Mouse (Mus musculus): Measurements from ENCODE around the gene E4f1. TPM values are rescaled to one million over a fixed set of nuclear protein-coding genes. Genes with fewer than 3 reads are reported as not detected.

The E4f1 gene
- polyA plus RNA-seq, 1 experiment from 2014 or later: 10.3 TPM

DNA sequence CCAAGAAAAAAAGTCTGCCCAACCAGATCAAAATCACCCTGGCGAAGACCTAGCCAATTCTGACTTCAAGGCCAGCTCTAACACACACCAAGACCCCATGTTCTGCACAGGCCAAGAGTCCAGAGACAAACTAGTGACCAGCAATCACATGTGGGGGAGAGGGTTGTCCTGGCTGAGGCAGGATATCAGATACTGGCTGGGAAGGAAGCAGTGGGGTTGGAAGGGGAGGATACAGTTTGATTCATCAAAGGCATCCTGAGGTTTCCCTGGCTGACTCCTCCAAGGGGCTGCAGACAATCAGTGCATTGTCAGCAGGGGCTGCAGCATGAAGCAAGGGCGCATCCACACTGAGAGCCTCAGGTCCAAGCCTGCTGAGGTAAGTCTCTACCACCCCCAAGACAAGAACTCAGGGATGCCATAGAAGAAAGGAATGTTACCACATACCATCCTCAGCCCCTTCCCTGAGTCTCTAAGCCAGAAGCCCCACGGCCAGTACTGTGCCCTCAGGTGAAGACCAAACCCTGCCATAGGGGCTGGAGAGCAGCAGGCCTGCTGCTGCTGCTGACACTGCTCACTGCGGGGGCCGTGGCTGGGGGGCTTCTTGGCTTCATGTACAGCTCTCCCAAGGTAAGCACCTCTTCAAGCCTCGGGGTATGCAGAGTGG, 3.6 kb upstream of the E4f1 start, which contains the start of gene Bricd5:
Gene Bricd5, plus strand, starts transcription at position 273 of the 664 bp plus-strand sequence.
- H3K27ac ChIP-seq (replicated peaks; ENCODE audit: low read depth, low read length): no peak within 1 kb of the TSS
- H3K4me2 ChIP-seq (ENCODE audit: low read depth, low read length): no peak within 1 kb of the TSS
- DNase-seq (ENCODE audit: low spot score): no peak
- peaks cover 5% of the 10 kb centered on the region for H3K36me3 ChIP-seq (replicated peaks; ENCODE audit: control insufficient read depth, insufficient read depth, low read depth, low read length)
- no peak within 1 kb of the TSS; the same call in 1 of the 2 replicates for H3K9ac ChIP-seq (replicated peaks; ENCODE audit: low read length)
- peaks cover 3% of the 10 kb centered on the region for H3K4me1 ChIP-seq (ENCODE audit: control insufficient read depth, insufficient read depth, low read length)
- 56% methylated on average over 6 of the region's 6 CpGs for WGBS
- ATAC-seq (replicated peaks; ENCODE audit: insufficient number of reproducible peaks, low FRiP score, low TSS enrichment, low read depth): no peak
- H3K9me3 ChIP-seq (replicated peaks; ENCODE audit: control insufficient read depth, low read length): no peaks in the 10 kb centered on the region
- H3K4me3 ChIP-seq (ENCODE audit: low read depth, low read length): no peak within 1 kb of the TSS
- H3K27me3 ChIP-seq (ENCODE audit: control insufficient read depth, insufficient read depth, low read length): no peaks in the 10 kb centered on the region

DNA sequence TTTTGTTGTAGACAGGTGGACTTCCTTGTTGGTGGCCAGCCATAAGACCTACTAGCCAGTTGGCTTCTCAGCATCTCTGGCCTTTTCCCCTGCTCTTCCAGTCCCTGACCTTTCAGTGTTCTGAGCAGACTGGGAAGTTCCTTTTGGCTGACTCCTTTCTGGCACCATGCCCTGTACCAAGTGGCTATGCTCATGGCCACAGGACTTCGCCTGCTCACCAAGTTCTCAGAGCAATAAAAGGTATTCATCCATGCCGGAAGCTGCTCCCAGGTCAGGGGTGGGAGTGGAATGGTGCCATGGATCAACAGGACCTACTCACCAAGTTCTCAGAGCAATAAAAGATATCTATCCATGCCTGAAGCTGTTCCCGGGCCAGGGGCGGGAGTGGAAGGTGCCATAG, 2.4 kb upstream of the E4f1 start:
- peaks cover 5% of the 10 kb centered on the region for H3K36me3 ChIP-seq (replicated peaks; ENCODE audit: control insufficient read depth, insufficient read depth, low read depth, low read length)
- DNase-seq (ENCODE audit: low spot score) (no peak), ATAC-seq (replicated peaks; ENCODE audit: insufficient number of reproducible peaks, low FRiP score, low TSS enrichment, low read depth) (no peak)
- H3K4me2 ChIP-seq (ENCODE audit: low read depth, low read length): no peak overlapping the region
- H3K4me1 ChIP-seq (ENCODE audit: control insufficient read depth, insufficient read depth, low read length): no peaks in the 10 kb centered on the region; the same call in 1 of the 2 replicates
- no peaks in the 10 kb centered on the region for H3K9me3 ChIP-seq (replicated peaks; ENCODE audit: control insufficient read depth, low read length)
- H3K4me3 ChIP-seq (ENCODE audit: low read depth, low read length): no peak overlapping the region
- H3K27me3 ChIP-seq (ENCODE audit: control insufficient read depth, insufficient read depth, low read length): no peaks in the 10 kb centered on the region
- no peak overlapping the region; the same call in 1 of the 2 replicates for H3K9ac ChIP-seq (replicated peaks; ENCODE audit: low read length)
- H3K27ac ChIP-seq (replicated peaks; ENCODE audit: low read depth, low read length): no peak overlapping the region
- 85% methylated on average over 4 of the region's 4 CpGs for WGBS

DNA sequence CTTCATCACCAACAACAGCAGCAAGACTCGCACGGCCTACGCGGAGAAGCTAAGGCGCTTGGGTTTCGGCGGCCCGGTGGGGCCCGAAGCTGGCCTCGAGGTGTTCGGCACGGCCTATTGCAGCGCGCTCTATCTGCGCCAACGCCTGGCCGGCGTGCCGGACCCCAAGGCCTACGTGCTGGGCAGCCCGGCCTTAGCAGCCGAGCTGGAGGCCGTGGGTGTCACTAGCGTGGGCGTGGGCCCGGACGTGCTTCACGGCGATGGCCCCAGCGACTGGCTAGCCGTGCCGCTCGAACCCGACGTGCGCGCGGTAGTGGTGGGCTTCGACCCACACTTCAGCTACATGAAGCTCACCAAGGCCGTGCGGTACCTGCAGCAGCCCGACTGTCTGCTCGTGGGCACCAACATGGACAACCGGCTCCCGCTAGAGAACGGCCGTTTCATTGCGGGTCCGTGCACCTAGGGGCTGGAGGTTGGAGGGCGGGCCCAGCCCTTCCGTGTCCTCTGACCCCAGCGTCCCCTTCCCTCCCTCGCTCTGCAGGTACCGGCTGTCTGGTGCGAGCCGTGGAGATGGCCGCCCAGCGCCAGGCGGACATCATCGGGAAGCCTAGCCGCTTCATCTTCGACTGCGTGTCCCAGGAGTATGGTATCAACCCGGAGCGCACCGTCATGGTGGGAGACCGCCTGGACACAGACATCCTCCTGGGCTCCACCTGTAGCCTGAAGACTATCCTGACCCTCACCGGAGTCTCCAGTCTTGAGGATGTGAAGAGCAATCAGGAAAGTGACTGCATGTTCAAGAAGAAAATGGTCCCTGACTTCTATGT, 801 bp upstream of the E4f1 start:
- WGBS: 1% methylated on average over 67 of the region's 68 CpGs
- no peaks in the 10 kb centered on the region; the same call in none of the 2 replicates for H3K36me3 ChIP-seq (replicated peaks; ENCODE audit: control insufficient read depth, insufficient read depth, low read depth, low read length)
- peak overlapping the region; percentile 97 for H3K4me2 ChIP-seq (ENCODE audit: low read depth, low read length)
- no peaks in the 10 kb centered on the region for H3K9me3 ChIP-seq (replicated peaks; ENCODE audit: control insufficient read depth, low read length)
- no peaks in the 10 kb centered on the region; the same call in 1 of the 2 replicates for H3K4me1 ChIP-seq (ENCODE audit: control insufficient read depth, insufficient read depth, low read length)
- ATAC-seq (replicated peaks; ENCODE audit: insufficient number of reproducible peaks, low FRiP score, low TSS enrichment, low read depth) (0 out of 2 replicates have a peak, but pooled peaks have one; percentile 4), DNase-seq (ENCODE audit: low spot score) (peak; percentile 26)
- peak overlapping the region; percentile 88 for H3K9ac ChIP-seq (replicated peaks; ENCODE audit: low read length)
- peak overlapping the region; percentile 65 for H3K27ac ChIP-seq (replicated peaks; ENCODE audit: low read depth, low read length)
- peak overlapping the region; percentile 86 for H3K4me3 ChIP-seq (ENCODE audit: low read depth, low read length)
- H3K27me3 ChIP-seq (ENCODE audit: control insufficient read depth, insufficient read depth, low read length): no peaks in the 10 kb centered on the region

DNA sequence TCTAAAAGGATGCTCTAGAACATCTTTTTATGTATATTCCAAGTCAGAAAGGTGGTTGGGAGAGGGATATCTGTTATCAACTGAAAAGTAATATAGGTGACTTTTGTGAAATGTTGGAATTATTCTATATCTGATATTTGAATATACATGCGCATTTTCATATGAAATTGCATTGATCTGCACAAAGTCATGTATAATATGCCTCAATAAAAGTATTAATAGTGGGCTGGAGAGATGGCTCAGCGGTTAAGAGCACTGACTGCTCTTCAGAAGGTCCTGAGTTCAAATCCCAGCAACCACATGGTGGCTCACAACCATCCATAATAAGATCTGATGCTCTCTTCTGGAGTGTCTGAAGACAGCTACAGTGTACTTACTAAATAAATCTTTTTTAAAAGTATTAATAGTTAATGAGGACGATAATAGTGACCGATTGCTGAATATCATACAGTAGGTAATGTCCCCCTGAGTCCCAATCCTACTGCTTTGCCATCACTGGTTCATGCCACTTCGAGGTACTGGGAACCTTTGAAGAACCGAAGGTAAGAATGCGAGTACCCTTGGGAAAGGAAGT, 690 bp downstream of the E4f1 start:
- peak overlapping the region; percentile 16 for H3K27ac ChIP-seq (replicated peaks; ENCODE audit: low read depth, low read length)
- no peaks in the 10 kb centered on the region; the same call in 1 of the 2 replicates for H3K4me1 ChIP-seq (ENCODE audit: control insufficient read depth, insufficient read depth, low read length)
- peak overlapping the region; percentile 86 for H3K4me3 ChIP-seq (ENCODE audit: low read depth, low read length)
- DNase-seq (ENCODE audit: low spot score): no peak
- no peak for ATAC-seq (replicated peaks; ENCODE audit: insufficient number of reproducible peaks, low FRiP score, low TSS enrichment, low read depth)
- WGBS: 16% methylated on average over 7 of the region's 7 CpGs
- peak overlapping the region; percentile 47 for H3K9ac ChIP-seq (replicated peaks; ENCODE audit: low read length)
- H3K27me3 ChIP-seq (ENCODE audit: control insufficient read depth, insufficient read depth, low read length): no peaks in the 10 kb centered on the region
- H3K36me3 ChIP-seq (replicated peaks; ENCODE audit: control insufficient read depth, insufficient read depth, low read depth, low read length): no peaks in the 10 kb centered on the region; the same call in none of the 2 replicates
- peak overlapping the region; percentile 97 for H3K4me2 ChIP-seq (ENCODE audit: low read depth, low read length)
- no peaks in the 10 kb centered on the region for H3K9me3 ChIP-seq (replicated peaks; ENCODE audit: control insufficient read depth, low read length)

DNA sequence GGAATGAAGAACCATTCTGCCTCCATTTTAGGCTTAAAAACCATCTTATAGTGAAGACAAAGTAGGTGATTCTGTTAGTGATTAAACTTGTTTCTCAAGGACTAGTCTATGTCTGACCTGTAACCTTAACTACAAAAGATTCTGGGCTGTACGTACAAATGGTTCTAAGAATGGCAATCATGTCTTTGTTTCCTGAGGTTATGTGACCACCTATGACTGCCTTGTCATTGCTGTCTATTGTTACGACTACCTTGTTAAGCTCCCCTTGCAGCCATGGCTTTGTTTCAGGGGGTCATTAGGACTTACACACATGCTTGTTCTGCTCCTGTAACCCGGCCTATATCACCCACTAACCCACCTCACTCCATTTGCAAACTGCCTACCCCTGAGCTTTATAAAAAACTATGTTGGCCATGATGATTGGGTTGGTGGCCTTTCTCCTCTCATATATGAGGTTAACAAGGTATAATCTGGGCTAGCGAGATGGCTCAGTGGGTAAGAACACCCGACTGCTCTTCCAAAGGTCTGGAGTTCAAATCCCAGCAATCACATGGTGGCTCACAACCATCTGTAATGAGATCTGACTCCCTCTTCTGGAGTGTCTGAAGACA, 1.4 kb downstream of the E4f1 start:
- no peak overlapping the region for H3K4me3 ChIP-seq (ENCODE audit: low read depth, low read length)
- H3K27me3 ChIP-seq (ENCODE audit: control insufficient read depth, insufficient read depth, low read length): no peaks in the 10 kb centered on the region
- no peak for DNase-seq (ENCODE audit: low spot score)
- no peaks in the 10 kb centered on the region; the same call in 1 of the 2 replicates for H3K4me1 ChIP-seq (ENCODE audit: control insufficient read depth, insufficient read depth, low read length)
- no peak overlapping the region for H3K4me2 ChIP-seq (ENCODE audit: low read depth, low read length)
- no peak overlapping the region for H3K9ac ChIP-seq (replicated peaks; ENCODE audit: low read length)
- no peaks in the 10 kb centered on the region for H3K9me3 ChIP-seq (replicated peaks; ENCODE audit: control insufficient read depth, low read length)
- 89% methylated on average over 5 of the region's 5 CpGs for WGBS
- no peaks in the 10 kb centered on the region; the same call in none of the 2 replicates for H3K36me3 ChIP-seq (replicated peaks; ENCODE audit: control insufficient read depth, insufficient read depth, low read depth, low read length)
- no peak overlapping the region for H3K27ac ChIP-seq (replicated peaks; ENCODE audit: low read depth, low read length)
- no peak for ATAC-seq (replicated peaks; ENCODE audit: insufficient number of reproducible peaks, low FRiP score, low TSS enrichment, low read depth)

DNA sequence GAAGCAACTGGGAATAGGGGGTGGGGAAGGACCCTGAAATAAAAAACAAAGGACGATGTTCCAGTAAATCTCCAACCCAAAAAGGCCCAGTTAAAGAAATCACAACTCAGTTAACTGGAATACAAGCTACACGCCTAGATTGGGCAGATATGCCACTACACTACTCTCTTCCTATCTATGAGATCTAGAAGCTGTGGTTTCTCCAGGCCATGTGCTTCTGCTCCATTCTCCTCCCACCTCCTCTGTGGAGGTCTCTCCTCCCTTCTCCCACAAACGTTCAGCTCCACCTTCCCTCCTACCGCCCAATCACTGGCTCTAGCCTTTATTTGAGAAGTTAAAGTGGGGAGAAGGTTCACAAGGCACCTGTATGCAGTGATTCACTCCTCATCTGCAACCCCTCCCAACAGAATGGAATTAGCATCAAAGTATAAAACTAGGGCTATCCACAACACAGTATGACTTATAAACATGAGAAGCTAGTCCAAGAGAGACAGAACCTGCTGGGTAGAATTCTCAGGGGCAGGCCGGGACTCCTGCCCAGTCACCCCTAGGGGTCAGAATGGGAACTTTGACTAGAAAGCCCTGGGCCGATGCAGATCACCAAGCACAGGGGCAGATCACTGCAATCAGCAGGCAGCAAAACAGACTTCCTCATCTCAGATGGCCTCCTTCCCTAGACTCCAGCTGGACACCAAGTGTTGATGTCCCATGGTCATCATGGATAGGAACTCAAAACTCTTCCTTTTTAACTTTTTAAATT, 6.6 kb downstream of the E4f1 start:
- DNase-seq (ENCODE audit: low spot score): no peak
- H3K27me3 ChIP-seq (ENCODE audit: control insufficient read depth, insufficient read depth, low read length): no peaks in the 10 kb centered on the region

DNA sequence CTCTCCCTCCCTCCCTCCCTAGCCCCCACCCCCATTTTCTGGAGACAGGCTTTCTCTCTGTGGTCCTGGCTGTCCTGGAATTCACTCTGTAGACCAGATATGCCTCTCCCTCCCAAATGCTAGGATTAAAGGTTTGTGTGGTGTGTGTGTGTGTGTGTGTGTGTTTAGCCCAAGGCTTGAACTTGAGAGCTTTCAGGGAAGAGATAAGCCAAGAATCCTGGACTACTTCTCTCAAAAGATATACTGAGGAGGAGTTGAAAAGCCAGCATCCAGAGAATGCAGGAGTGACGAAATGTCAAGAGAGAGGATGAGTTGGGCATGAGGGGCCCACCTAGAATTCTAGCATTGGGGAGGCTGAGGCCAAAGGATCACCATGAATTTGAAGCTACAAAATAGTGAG, 7.2 kb downstream of the E4f1 start:
- DNase-seq (ENCODE audit: low spot score) (no peak), ATAC-seq (replicated peaks; ENCODE audit: insufficient number of reproducible peaks, low FRiP score, low TSS enrichment, low read depth) (no peak)
- H3K4me2 ChIP-seq (ENCODE audit: low read depth, low read length): no peak overlapping the region
- WGBS: 74% methylated on average over 1 of the region's 1 CpGs
- no peaks in the 10 kb centered on the region for H3K36me3 ChIP-seq (replicated peaks; ENCODE audit: control insufficient read depth, insufficient read depth, low read depth, low read length)
- H3K27me3 ChIP-seq (ENCODE audit: control insufficient read depth, insufficient read depth, low read length): no peaks in the 10 kb centered on the region
- H3K4me3 ChIP-seq (ENCODE audit: low read depth, low read length): no peak overlapping the region
- H3K27ac ChIP-seq (replicated peaks; ENCODE audit: low read depth, low read length): no peak overlapping the region
- H3K9me3 ChIP-seq (replicated peaks; ENCODE audit: control insufficient read depth, low read length): no peaks in the 10 kb centered on the region
- no peak overlapping the region for H3K9ac ChIP-seq (replicated peaks; ENCODE audit: low read length)
- no peaks in the 10 kb centered on the region for H3K4me1 ChIP-seq (ENCODE audit: control insufficient read depth, insufficient read depth, low read length)

More for the DNA sequence above, 6.6 kb downstream of the E4f1 start:
- 58% methylated on average over 6 of the region's 6 CpGs for WGBS
- no peak for ATAC-seq (replicated peaks; ENCODE audit: insufficient number of reproducible peaks, low FRiP score, low TSS enrichment, low read depth)
- H3K36me3 ChIP-seq (replicated peaks; ENCODE audit: control insufficient read depth, insufficient read depth, low read depth, low read length): no peaks in the 10 kb centered on the region
- H3K4me2 ChIP-seq (ENCODE audit: low read depth, low read length): no peak overlapping the region
- H3K9ac ChIP-seq (replicated peaks; ENCODE audit: low read length): no peak overlapping the region
- H3K4me1 ChIP-seq (ENCODE audit: control insufficient read depth, insufficient read depth, low read length): no peaks in the 10 kb centered on the region
- no peak overlapping the region for H3K4me3 ChIP-seq (ENCODE audit: low read depth, low read length)
- no peak overlapping the region for H3K27ac ChIP-seq (replicated peaks; ENCODE audit: low read depth, low read length)
- H3K9me3 ChIP-seq (replicated peaks; ENCODE audit: control insufficient read depth, low read length): no peaks in the 10 kb centered on the region
